Mouse (Mus musculus) embryonic fibroblast, embryonic 13.5 days (primary cell): ENCODE measurements around the gene Ahsg.

Experiments
- CTCF ChIP-seq: IDR thresholded peaks from 2 replicates; pipeline ENCODE4 v1.5.1; 2011; ENCODE audit warnings: mild to moderate bottlenecking, control low read depth, low read length, moderate library complexity, borderline replicate concordance; ENCODE audit not compliant: insufficient read depth
- POLR2A ChIP-seq: IDR thresholded peaks from 2 replicates; pipeline ENCODE4 v1.6.1; 2011; ENCODE audit warnings: low read depth, mild to moderate bottlenecking, control low read depth, low read length, moderate library complexity

DNA sequence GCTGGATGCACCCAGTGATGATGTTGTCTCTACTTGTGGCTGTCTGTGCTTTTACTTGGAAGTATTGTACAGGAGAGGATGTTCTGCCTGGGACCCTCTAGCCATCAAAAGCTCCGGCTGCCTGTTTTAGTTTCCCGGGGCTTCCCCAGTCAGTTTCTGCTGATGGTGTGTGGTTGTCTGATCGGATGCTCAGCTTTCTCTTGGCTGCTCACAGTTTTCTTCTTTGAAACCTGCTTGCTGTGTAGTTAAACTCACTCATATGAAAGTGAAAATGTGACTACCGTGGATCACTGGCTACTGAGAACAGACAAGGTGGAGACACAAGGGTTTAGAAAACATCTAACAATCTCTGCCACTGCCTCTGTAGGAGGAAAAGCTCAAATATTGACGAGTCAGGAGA is 7.6 kb upstream of the Ahsg start:
- TF ChIP-seq CTCF (no peak), POLR2A (no peak)
